Mouse (Mus musculus) right cerebral cortex, adult 18-20 months (tissue): ENCODE results near the gene Gpkow.
"Not testable (repeated sequence)": the region's sequence is repeated elsewhere in the genome, so short reads cannot be mapped to it uniquely, and the experiment has no call there.

ENCODE experiments used
- DNase-seq: peaks from one replicate; pipeline ENCODE4 v3.0.0; 2022; ENCODE audit warnings: mixed read lengths

Gpkow gene

DNA sequence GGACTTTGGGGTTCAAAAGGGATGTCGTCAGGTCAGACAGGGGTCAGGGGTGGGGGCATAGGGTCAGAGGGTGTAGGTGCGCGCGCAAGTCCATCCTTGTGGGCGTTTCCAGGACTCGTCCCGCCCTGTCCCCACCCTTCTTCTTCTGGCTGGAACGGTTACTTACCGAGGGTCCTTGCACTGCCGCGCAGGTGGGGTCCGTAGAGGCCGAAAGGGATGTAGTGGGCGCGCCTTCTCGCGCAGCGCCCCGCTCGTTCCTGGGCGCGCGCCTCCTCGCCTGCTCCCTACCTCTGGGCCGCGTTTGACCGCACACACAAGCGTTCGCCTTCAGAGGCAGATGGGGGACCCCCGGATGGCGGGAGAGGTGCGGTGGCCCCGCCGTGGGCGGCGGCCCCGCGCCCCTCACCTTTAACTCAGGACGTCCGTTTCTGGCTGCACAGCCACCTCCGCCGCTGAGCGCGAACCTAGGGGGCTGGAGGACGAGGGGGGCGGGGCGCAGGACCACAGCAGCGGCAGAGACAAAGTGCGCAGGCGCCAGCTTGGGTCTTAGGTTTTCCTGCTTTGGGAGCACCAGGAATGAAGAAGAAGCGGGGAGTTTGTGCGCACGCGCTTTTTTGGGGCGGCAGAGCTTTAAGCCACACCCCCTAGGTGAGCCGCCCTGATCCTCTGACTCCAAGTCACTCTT lies 53.6 kb downstream of the Gpkow start, which contains the start of gene Ccdc120:
TSS of gene Ccdc120 (minus strand) at position 474 of the 685 bp plus-strand sequence.
- peak; percentile 82 for DNase-seq

- DNase-seq = not testable (repeated sequence)
These were observed 56.7 kb downstream of the Gpkow start for GRCm38 (mm10) chrX:7753627-7754026.
